Mouse (Mus musculus) kidney, postnatal 14 days (tissue): ENCODE data around the gene Vangl2.

Experiments
- DNase-seq: peaks from one replicate; pipeline ENCODE4 v3.0.0; 2022; ENCODE audit warnings: mixed read lengths

Vangl2 gene

GRCm38 (mm10) chr1:171963613-171964012 lies 64.6 kb downstream of the Vangl2 start:
- no peak for DNase-seq

- DNase-seq: no peak
These were observed 66.5 kb downstream of the Vangl2 start for GRCm38 (mm10) chr1:171961704-171962103.

GRCm38 (mm10) chr1:171960726-171961125 lies 67.5 kb downstream of the Vangl2 start:
- DNase-seq: no peak

- DNase-seq: no peak
These were observed 70.8 kb downstream of the Vangl2 start for GRCm38 (mm10) chr1:171957411-171957810.

GRCm38 (mm10) chr1:171955071-171955470 lies 73.2 kb downstream of the Vangl2 start:
- no peak for DNase-seq
